Mouse (Mus musculus) heart, embryonic 15.5 days (tissue): ENCODE measurements around the gene Siglecg. TPM values are rescaled to one million over a fixed set of nuclear protein-coding genes. Genes with fewer than 3 reads are reported as not detected.

Experiments
- ATAC-seq: fragments of 200-750 bp; cut with Nextera tagmentation; replicated peaks from 2 replicates; pipeline ENCODE4 v1.8.0; 2017; ENCODE audit warnings: low read depth, moderate TSS enrichment; ENCODE audit not compliant: insufficient number of reproducible peaks, insufficient read depth, low FRiP score
- H3K27ac ChIP-seq: fragments of 300-500 bp; sonication (generic); 2 replicates; pipeline ENCODE4 v1.5.1; 2015; ENCODE audit warnings: mild to moderate bottlenecking, inconsistent platforms
- H3K27me3 ChIP-seq: fragments of 300-500 bp; sonication (generic); 2 replicates; pipeline ENCODE4 v1.6.1; 2015; ENCODE audit warnings: inconsistent platforms
- H3K36me3 ChIP-seq: fragments of 300-500 bp; sonication (generic); 2 replicates; pipeline ENCODE4 v1.6.1; 2015; ENCODE audit warnings: mild to moderate bottlenecking, inconsistent platforms
- H3K4me1 ChIP-seq: fragments of 300-500 bp; sonication (generic); replicated peaks from 2 replicates; pipeline ENCODE4 v1.6.1; 2015; ENCODE audit warnings: inconsistent platforms
- H3K4me2 ChIP-seq: fragments of 300-500 bp; sonication (generic); 2 replicates; pipeline ENCODE4 v1.6.1; 2015; ENCODE audit warnings: inconsistent platforms, mild to moderate bottlenecking, moderate library complexity
- H3K4me3 ChIP-seq: fragments of 300-500 bp; sonication (generic); 2 replicates; pipeline ENCODE4 v1.5.1; 2015; ENCODE audit warnings: mild to moderate bottlenecking, inconsistent platforms
- H3K9ac ChIP-seq: fragments of 300-500 bp; sonication (generic); 2 replicates; pipeline ENCODE4 v1.6.1; 2015; ENCODE audit warnings: mild to moderate bottlenecking, inconsistent platforms
- H3K9me3 ChIP-seq: fragments of 300-500 bp; sonication (generic); replicated peaks from 2 replicates; pipeline ENCODE4 v1.6.1; 2016; ENCODE audit warnings: inconsistent platforms
- WGBS: fragments of 180-500 bp; shearing (Covaris S2); methylation state at CpG from one replicate; pipeline ENCODE4 v1.1.7; 2015; ENCODE audit warnings: mixed read lengths; 5-methylcytosine and 5-hydroxymethylcytosine counted together
- microRNA-seq: library from miRNA; unstranded; fragments of <30 nt; microRNA quantifications from one replicate; pipeline ENCODE4, GENCODE M21; 2016
- polyA plus RNA-seq: library from polyadenylated mRNA; unstranded; fragments of >200 nt; fragmentation: Nextera tagmentation; extraction: Ambion mirVana; gene quantifications from 2 replicates; pipeline ENCODE4 v1.2.1, GENCODE M21; 2015

Gene Siglecg
- polyA plus RNA-seq, 1 experiment from 2014 or later: 0.06 TPM

- H3K4me2 ChIP-seq: peak overlapping the region; percentile 89
- H3K27ac ChIP-seq: no peak overlapping the region
- peaks cover 10% of the 10 kb centered on the region for H3K27me3 ChIP-seq
- H3K9me3 ChIP-seq: no peaks in the 10 kb centered on the region
- ATAC-seq: peak; percentile 63; the same call in 1 of the 2 replicates
- WGBS: 6% methylated on average over 35 of the region's 35 CpGs
- H3K9ac ChIP-seq: peak overlapping the region; percentile 55
- peak overlapping the region; percentile 58 for H3K4me3 ChIP-seq
- no peaks in the 10 kb centered on the region for H3K36me3 ChIP-seq
- peaks cover 16% of the 10 kb centered on the region for H3K4me1 ChIP-seq
Measured at GRCm38 (mm10) chr7:43464864-43465343, 56.9 kb downstream of the Siglecg start.

- Histone ChIP-seq H3K4me3 (peak overlapping the region; percentile 58), H3K4me2 (peak overlapping the region; percentile 89), H3K27me3 (peaks cover 10% of the 10 kb centered on the region), H3K4me1 (peaks cover 15% of the 10 kb centered on the region), H3K27ac (0 out of 2 replicates have a peak overlapping the region, but pooled peaks have one; percentile 33), H3K9me3 (no peaks in the 10 kb centered on the region), H3K36me3 (no peaks in the 10 kb centered on the region), H3K9ac (peak overlapping the region; percentile 55)
- whole genome bisulfite sequencing: 2% methylated on average over 33 of the region's 33 CpGs
- ATAC-seq: peak; percentile 82
Measured at GRCm38 (mm10) chr7:43465344-43466098, 57.5 kb downstream of the Siglecg start.

GRCm38 (mm10) chr7:43466099-43466694 is 58.2 kb downstream of the Siglecg start:
- Histone ChIP-seq H3K27me3 (peaks cover 10% of the 10 kb centered on the region), H3K4me2 (peak overlapping the region; percentile 89), H3K4me1 (peaks cover 15% of the 10 kb centered on the region), H3K27ac (peak overlapping the region; percentile 33; the same call in 1 of the 2 replicates), H3K9me3 (no peaks in the 10 kb centered on the region), H3K4me3 (peak overlapping the region; percentile 58), H3K9ac (peak overlapping the region; percentile 52), H3K36me3 (no peaks in the 10 kb centered on the region)
- WGBS: 1% methylated on average over 31 of the region's 33 CpGs
- peak; percentile 56; the same call in 1 of the 2 replicates for ATAC-seq

Small RNA genes within 50 kb of the gene (microRNA-seq; reads per million reads assigned to microRNA genes)
- gene Mir7051: 1.3 reads per million

Other genes with a start within 250 kb of the Siglecg start
- 9.0 and 10.1 TPM in 2 replicates for gene Zfp715, start 94.9 kb upstream of the Siglecg start, polyA plus RNA-seq
- 0.13 and 0.46 TPM in 2 replicates for gene Siglecf, start 56.9 kb upstream of the Siglecg start, polyA plus RNA-seq
- gene Lim2, start 19.5 kb downstream of the Siglecg start, polyA plus RNA-seq: not detected in 2 replicates
- 1.6 and 18.8 TPM in 2 replicates for gene Nkg7, start 28.9 kb downstream of the Siglecg start, polyA plus RNA-seq
- not detected in 2 replicates for gene Cldnd2, start 32.6 kb downstream of the Siglecg start, polyA plus RNA-seq
- 631 and 668 TPM in 2 replicates for gene Etfb, start 35.9 kb downstream of the Siglecg start, polyA plus RNA-seq
- 0.31 and 0.43 TPM in 2 replicates for gene Gm45233, start 35.9 kb downstream of the Siglecg start, polyA plus RNA-seq
- 2.9 and 4.4 TPM in 2 replicates for gene Vsig10l, start 54.9 kb downstream of the Siglecg start, polyA plus RNA-seq
- 0.28 TPM in 1 of 2 replicates, not detected in the other for gene Iglon5, start 81.9 kb downstream of the Siglecg start, polyA plus RNA-seq
- not detected in 2 replicates for gene 4931406B18Rik, start 97.7 kb downstream of the Siglecg start, polyA plus RNA-seq
- gene Cd33, start 136.2 kb downstream of the Siglecg start, polyA plus RNA-seq: 0.49 and 1.1 TPM in 2 replicates
- gene Zfp658, start 154.1 kb downstream of the Siglecg start, polyA plus RNA-seq: 1.3 and 1.5 TPM in 2 replicates
- 6.0 and 7.9 TPM in 2 replicates for gene Zfp719, start 171.4 kb downstream of the Siglecg start, polyA plus RNA-seq
- not detected in 2 replicates for gene Zfp819, start 199.0 kb downstream of the Siglecg start, polyA plus RNA-seq
- gene Ceacam18, start 226.5 kb downstream of the Siglecg start, polyA plus RNA-seq: not detected in 2 replicates